In the genomic region with DNA sequence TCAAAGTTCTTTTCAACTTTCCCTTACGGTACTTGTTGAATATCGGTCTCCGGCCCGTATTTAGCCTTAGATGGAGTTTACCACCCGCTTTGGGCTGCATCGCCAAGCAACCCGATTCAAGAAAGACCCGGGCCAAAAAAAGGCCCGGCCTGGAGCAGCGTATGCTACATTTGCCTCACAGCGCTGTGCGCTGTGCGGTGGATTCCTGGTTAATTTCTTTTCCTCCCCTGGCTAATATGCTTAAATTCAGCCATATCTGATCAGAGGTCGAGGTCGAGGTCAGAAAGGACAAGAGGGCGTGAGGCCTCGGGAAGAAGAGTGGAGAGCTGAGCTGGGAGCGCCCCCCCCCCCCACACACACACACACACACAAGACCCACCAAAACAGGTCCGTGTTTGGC, we compare ENCODE assay signal across 8 mouse cellular contexts. TPM values are rescaled to one million over a fixed set of nuclear protein-coding genes. Genes with fewer than 3 reads are reported as not detected.
A peak's percentile ranks its signal among the peaks of the same experiment; 100 is the strongest.
DNase-seq lines count a peak whose midpoint lies in the region; ATAC-seq and TF ChIP-seq lines count a peak whose summit lies in the region.
"Had no signal": no experiment of that assay in that cellular context is flagged by ENCODE, and none has a peak within 500 bp of the region (broad histone marks: within the 10 kb centered on the region; RNA-seq: fewer than 3 reads in every experiment).

No protein-coding gene starts in this region.

- TF ChIP-seq RAD21 in CH12.LX (IDR thresholded peaks at IDR 0.05; ENCODE audit: low read depth, low read length) (no peak), MEL (IDR thresholded peaks at IDR 0.05; ENCODE audit: low read depth, low read length) (no peak)

- no peak overlapping the region for H3K4me3 ChIP-seq in CH12.LX (replicated peaks in 1 of 3; ENCODE audit: low read depth in 2 of 3, low read length in 2 of 3, poor library complexity in 1 of 3)
- no peak overlapping the region for H3K4me3 ChIP-seq in MEL (ENCODE audit: control insufficient read depth in 1 of 2, insufficient read depth in 1 of 2, low read depth in 2 of 2, low read length in 2 of 2)
- H3K4me3 ChIP-seq in hindbrain, postnatal 0 days (ENCODE audit: low read length): no peak overlapping the region

- no peaks in the 10 kb centered on the region for H3K36me3 ChIP-seq in CH12.LX (replicated peaks in 1 of 2; ENCODE audit: control insufficient read depth in 1 of 2, insufficient read depth in 1 of 2, low read length in 1 of 2)
- peaks cover 0 to 16% of the 10 kb centered on the region in 2 experiments; a peak in 2 of 4 replicates for H3K36me3 ChIP-seq in MEL (ENCODE audit: control insufficient read depth in 1 of 2, insufficient read depth in 2 of 2, low read length in 2 of 2)
- no peaks in the 10 kb centered on the region for H3K36me3 ChIP-seq in hindbrain, postnatal 0 days (ENCODE audit: insufficient read depth, low read length)

- no peak for TF ChIP-seq POLR2A in CH12.LX (IDR thresholded peaks at IDR 0.05; ENCODE audit: low read depth, low read length)
- TF ChIP-seq POLR2A in MEL (IDR thresholded peaks at IDR 0.05; ENCODE audit: control insufficient read depth in 1 of 2, insufficient read depth in 1 of 2, low read depth in 1 of 2, low read length in 2 of 2, poor library complexity in 1 of 2): no peak

- intact Hi-C loops in left cerebral cortex, postnatal 4 days (cut with DNase I): no loop called here

- in situ Hi-C loops in CH12.LX (cut with MboI; ENCODE audit: low pct_ligation_motif_present, low pct_unique_long_range_greater_than_20kb, low sequenced_read_pairs): no loop called here

- H3K27me3 ChIP-seq in CH12.LX (replicated peaks) (no peaks in the 10 kb centered on the region), MEL (ENCODE audit: control insufficient read depth in 1 of 2, insufficient read depth in 2 of 2, low read length in 2 of 2) (no peaks in the 10 kb centered on the region)
- no peaks in the 10 kb centered on the region for H3K27me3 ChIP-seq in hindbrain, postnatal 0 days (ENCODE audit: insufficient read depth, low read length)

- H3K79me2 ChIP-seq in CH12.LX (replicated peaks; ENCODE audit: control insufficient read depth, extremely low read depth, insufficient read depth, poor library complexity, severe bottlenecking): no peaks in the 10 kb centered on the region
- H3K79me2 ChIP-seq in MEL (ENCODE audit: control insufficient read depth, insufficient read depth, low read length, poor library complexity): no peaks in the 10 kb centered on the region

- ATAC-seq in hindbrain, postnatal 0 days: no peak
- no peak for ATAC-seq in cerebellum, adult (ENCODE audit: insufficient number of reproducible peaks, low FRiP score, low TSS enrichment)

- no peak overlapping the region for H3K27ac ChIP-seq in CH12.LX (ENCODE audit: insufficient read depth, low read depth)
- no peak overlapping the region for H3K27ac ChIP-seq in MEL (ENCODE audit: control insufficient read depth, low read depth, low read length)
- no peak overlapping the region for H3K27ac ChIP-seq in hindbrain, postnatal 0 days

- no peak overlapping the region for H3K4me2 ChIP-seq in CH12.LX (ENCODE audit: insufficient read depth, low read depth, poor library complexity, severe bottlenecking)
- no peak overlapping the region for H3K4me2 ChIP-seq in hindbrain, postnatal 0 days (ENCODE audit: low read depth, low read length)
- H3K4me2 ChIP-seq: heart, embryonic 11.5 days had no signal

- 3% methylated on average over 19 of the region's 19 CpGs for WGBS in hindbrain, postnatal 0 days

- H3K9me3 ChIP-seq in CH12.LX (replicated peaks; ENCODE audit: low read length) (peaks cover 7% of the 10 kb centered on the region), MEL (replicated peaks; ENCODE audit: insufficient read depth, low read length) (no peaks in the 10 kb centered on the region)
- H3K9me3 ChIP-seq in hindbrain, postnatal 0 days (ENCODE audit: low read length): no peaks in the 10 kb centered on the region

- dilution Hi-C loops in CH12.LX (cut with MboI; ENCODE audit: extremely low pct_ligation_motif_present, extremely low pct_unique_long_range_greater_than_20kb, low sequenced_read_pairs): no loop called here

- H3K9ac ChIP-seq in CH12.LX (ENCODE audit: insufficient read depth, low read depth): no peak overlapping the region
- H3K9ac ChIP-seq in MEL (ENCODE audit: control insufficient read depth, low read depth, low read length, poor library complexity, severe bottlenecking): no peak overlapping the region
- H3K9ac ChIP-seq in hindbrain, postnatal 0 days (replicated peaks; ENCODE audit: low read length): no peak overlapping the region

- peak; percentile 13 for DNase-seq in left cerebral cortex, postnatal 4 days
- no peak for DNase-seq in left cerebral cortex, adult 18-20 months (ENCODE audit: low spot score in 2 of 2)
- DNase-seq in CH12.LX (ENCODE audit: extremely low read depth): peak; percentile 39
- peak; percentile 42 for DNase-seq in MEL (ENCODE audit: low read depth, low spot score)
- peak; percentile 48 for DNase-seq in hindbrain, postnatal 0 days (ENCODE audit: low spot score)
- no peak for DNase-seq in frontal cortex, postnatal 36 days (ENCODE audit: low spot score in 2 of 2)

- H3K4me1 ChIP-seq in CH12.LX (ENCODE audit: control insufficient read depth in 1 of 2, insufficient read depth in 2 of 2) (peaks cover 2 to 23% of the 10 kb centered on the region in 2 experiments; a peak in 2 of 4 replicates), MEL (ENCODE audit: control insufficient read depth in 1 of 2, insufficient read depth in 2 of 2, low read length in 2 of 2) (peaks cover 0 to 5% of the 10 kb centered on the region in 2 experiments; a peak in 1 of 4 replicates)
- H3K4me1 ChIP-seq in hindbrain, postnatal 0 days (ENCODE audit: insufficient read depth, low read length): no peaks in the 10 kb centered on the region

- no peak for TF ChIP-seq EP300 in CH12.LX (IDR thresholded peaks at IDR 0.05; ENCODE audit: low read length)
- no peak for TF ChIP-seq EP300 in MEL (IDR thresholded peaks at IDR 0.05; ENCODE audit: low read depth in 1 of 2, low read length in 2 of 2)

- TF ChIP-seq CTCF in CH12.LX (conservative IDR thresholded peaks at IDR 0.05 in 1 of 2, IDR thresholded peaks at IDR 0.05 in 1 of 2; ENCODE audit: low read depth in 2 of 2, low read length in 2 of 2): no peak
- TF ChIP-seq CTCF in MEL (IDR thresholded peaks at IDR 0.05 in 2 of 3, conservative IDR thresholded peaks at IDR 0.05 in 1 of 3; ENCODE audit: control insufficient read depth in 1 of 3, insufficient read depth in 1 of 3, low read depth in 2 of 3, low read length in 3 of 3, poor library complexity in 1 of 3, severe bottlenecking in 1 of 3): no peak
- TF ChIP-seq CTCF in hindbrain, postnatal 0 days (IDR thresholded peaks at IDR 0.05; ENCODE audit: low read depth): no peak

TF ChIP-seq in CH12.LX, 34 proteins besides CTCF, POLR2A, EP300 and RAD21:
- no peak for TF ChIP-seq GABPA (IDR thresholded peaks at IDR 0.05; ENCODE audit: insufficient replicate concordance, low read depth, low read length)

TF ChIP-seq in MEL, 35 proteins besides CTCF, POLR2A, EP300 and RAD21:
- TF ChIP-seq BHLHE40 (IDR thresholded peaks at IDR 0.05; ENCODE audit: borderline replicate concordance, low read depth, low read length) (no peak), USF2 (IDR thresholded peaks at IDR 0.05; ENCODE audit: borderline replicate concordance in 1 of 2, insufficient read depth in 1 of 2, low read depth in 1 of 2, low read length in 2 of 2) (no peak), ZKSCAN1 (IDR thresholded peaks at IDR 0.05; ENCODE audit: low read depth, low read length) (no peak), TBP (IDR thresholded peaks at IDR 0.05; ENCODE audit: low read depth, low read length) (no peak), TCF12 (IDR thresholded peaks at IDR 0.05; ENCODE audit: low read depth, low read length) (no peak), MXI1 (IDR thresholded peaks at IDR 0.05; ENCODE audit: low read depth, low read length) (no peak), SIN3A (IDR thresholded peaks at IDR 0.05; ENCODE audit: low read length) (no peak), ELF1 (IDR thresholded peaks at IDR 0.05; ENCODE audit: low read depth, low read length) (no peak), MAX (IDR thresholded peaks at IDR 0.05; ENCODE audit: low read length) (no peak), ZNF384 (IDR thresholded peaks at IDR 0.05; ENCODE audit: low read depth, low read length) (no peak), GABPA (IDR thresholded peaks at IDR 0.05; ENCODE audit: low read depth, low read length) (no peak), CHD1 (IDR thresholded peaks at IDR 0.05; ENCODE audit: low read depth, low read length) (no peak), RCOR1 (IDR thresholded peaks at IDR 0.05; ENCODE audit: low read depth, low read length) (no peak), ETS1 (IDR thresholded peaks at IDR 0.05; ENCODE audit: low read depth, low read length) (no peak), E2F4 (IDR thresholded peaks at IDR 0.05; ENCODE audit: borderline replicate concordance, low read depth, low read length) (no peak), CHD2 (IDR thresholded peaks at IDR 0.05; ENCODE audit: low read length) (no peak), HCFC1 (IDR thresholded peaks at IDR 0.05; ENCODE audit: low read depth, low read length) (no peak), TAL1 (IDR thresholded peaks at IDR 0.05; ENCODE audit: low read length) (no peak), MAFK (IDR thresholded peaks at IDR 0.05; ENCODE audit: borderline replicate concordance, low read depth, low read length) (no peak)

RNA-seq across cellular contexts. Expression of a gene that starts 29.0 kb away (rescaled TPM):
- total RNA-seq in left cerebral cortex, postnatal 4 days (2021): 1 to 10 TPM; 3.2 TPM
- 1 to 10 TPM; 5.2 to 6.1 TPM for total RNA-seq in left cerebral cortex, adult 18-20 months (2021)
- total RNA-seq in CH12.LX (2012; rRNA removed) (4.0 and 5.6 TPM in 2 replicates), CH12.LX (2014; rRNA removed) (2.7 and 3.5 TPM in 2 replicates), MEL (2012; rRNA removed) (7.4 and 10.8 TPM in 2 replicates)
- polyA plus RNA-seq in CH12.LX (2012; ENCODE audit: insufficient read length, low read depth) (51.4 and 59.9 TPM in 2 replicates), MEL (2012; ENCODE audit: insufficient read depth in 1 of 2, insufficient read length in 2 of 2, low read depth in 1 of 2, low replicate concordance in 2 of 2, missing spikeins in 1 of 2) (10 to 100 TPM in 1 of 2 experiments, not detected in 1; 60.7 TPM)
- 0.10 and 1.0 TPM in 2 replicates for total RNA-seq in hindbrain, postnatal 0 days (2014; rRNA removed)
- polyA plus RNA-seq in hindbrain, postnatal 0 days (2015; fragmentation: Nextera tagmentation; extraction: Ambion mirVana): 1.7 and 2.5 TPM in 2 replicates

Comparison
In these comparisons a context has a peak if more than half of its experiments do, and no peak if none do; other contexts are left out.
1. DNase-seq: peak in left cerebral cortex, postnatal 4 days (single experiment), CH12.LX (single experiment), MEL (single experiment) and hindbrain, postnatal 0 days (single experiment); none in left cerebral cortex, adult 18-20 months (0 of 2) and frontal cortex, postnatal 36 days (0 of 2).